Mouse (Mus musculus) bone marrow, adult 2 months (tissue): ENCODE results near the gene Akap2.

Experiments
- CTCF ChIP-seq: fragments of 200-500 bp; IDR thresholded peaks from 2 replicates; pipeline ENCODE4 v1.5.1; 2011; ENCODE audit warnings: low read length, control low read depth; ENCODE audit not compliant: control insufficient read depth, insufficient read depth
- POLR2A ChIP-seq: fragments of 200-500 bp; IDR thresholded peaks from 2 replicates; pipeline ENCODE4 v1.6.1; 2011; ENCODE audit warnings: low read depth, mild to moderate bottlenecking, control low read depth, low read length, borderline replicate concordance; ENCODE audit not compliant: control insufficient read depth

- TF ChIP-seq CTCF = no peak
- TF ChIP-seq POLR2A = no peak
Measured at GRCm38 (mm10) chr4:57733445-57733844, 16.0 kb downstream of the Akap2 start.
